Mouse (Mus musculus) erythroblast, adult 5-6 weeks (primary cell): ENCODE data around the gene Tespa1. TPM values are rescaled to one million over a fixed set of nuclear protein-coding genes. Genes with fewer than 3 reads are reported as not detected.
"Not testable (repeated sequence)": the region's sequence is repeated elsewhere in the genome, so short reads cannot be mapped to it uniquely, and the experiment has no call there.

ENCODE experiments used
- ATAC-seq: replicated peaks from 2 replicates; pipeline ENCODE4 v1.8.0; 2016; ENCODE audit warnings: moderate number of reproducible peaks, mild to moderate bottlenecking, moderate TSS enrichment, inconsistent platforms; ENCODE audit not compliant: poor library complexity, low FRiP score, severe bottlenecking
- total RNA-seq, 2 experiments: library from RNA; stranded (forward) in 1 of 2; stranded (reverse) in 1 of 2; fragments of 150-400 nt in 1 of 2; fragments of 200-764, 138-1000 nt in 1 of 2; gene quantifications; 2 replicates each; pipeline versions ENCODE4 v1.2.3 to v1.2.4; 2015 to 2017; ENCODE audit warnings: low replicate concordance in 2 of 2

Tespa1 gene
- total RNA-seq, 2 experiments from 2014 or later = 0.77 to 3.2 TPM

GRCm38 (mm10) chr10:130340050-130340449, 17.4 kb downstream of the Tespa1 start:
- ATAC-seq = not testable (repeated sequence)

- ATAC-seq = no peak; the same call in 1 of the 2 replicates
Observed at GRCm38 (mm10) chr10:130344056-130344455, 21.4 kb downstream of the Tespa1 start.

GRCm38 (mm10) chr10:130363438-130364164, 40.9 kb downstream of the Tespa1 start:
- ATAC-seq = peak; percentile 88

GRCm38 (mm10) chr10:130364766-130365165, 42.1 kb downstream of the Tespa1 start:
- no peak for ATAC-seq

- ATAC-seq = no peak
Observed at GRCm38 (mm10) chr10:130368384-130368783, 45.7 kb downstream of the Tespa1 start.

GRCm38 (mm10) chr10:130370005-130370682, 47.5 kb downstream of the Tespa1 start:
- ATAC-seq = no peak

GRCm38 (mm10) chr10:130371644-130372043, 49.0 kb downstream of the Tespa1 start:
- ATAC-seq = no peak

- peak; percentile 81 for ATAC-seq
Observed at GRCm38 (mm10) chr10:130372491-130373173, 50.0 kb downstream of the Tespa1 start.

- ATAC-seq = peak; percentile 60
Observed at GRCm38 (mm10) chr10:130375145-130375544, 52.5 kb downstream of the Tespa1 start.

GRCm38 (mm10) chr10:130394232-130394631, 71.6 kb downstream of the Tespa1 start, which contains the start of gene Vmn2r84:
Gene Vmn2r84 (minus strand): TSS chr10:130394332.
- no peak for ATAC-seq

- ATAC-seq = not testable (repeated sequence)
Observed at GRCm38 (mm10) chr10:130412167-130412698, 89.6 kb downstream of the Tespa1 start.

Other genes starting within 250 kb of the Tespa1 start
- gene Olfr823, start 207.5 kb upstream of the Tespa1 start, total RNA-seq (2015; ENCODE audit: low replicate concordance) = not detected in 2 replicates
- not detected in 2 replicates for gene Olfr823, start 207.5 kb upstream of the Tespa1 start, total RNA-seq (2017; ENCODE audit: low replicate concordance)
- gene Olfr824, start 192.9 kb upstream of the Tespa1 start, total RNA-seq (2015; ENCODE audit: low replicate concordance) = not detected in 2 replicates
- not detected in 2 replicates for gene Olfr824, start 192.9 kb upstream of the Tespa1 start, total RNA-seq (2017; ENCODE audit: low replicate concordance)
- not detected in 2 replicates for gene Olfr825, start 156.1 kb upstream of the Tespa1 start, total RNA-seq (2015; ENCODE audit: low replicate concordance)
- gene Olfr825, start 156.1 kb upstream of the Tespa1 start, total RNA-seq (2017; ENCODE audit: low replicate concordance) = not detected in 2 replicates
- not detected in 2 replicates for gene Olfr826, start 138.7 kb upstream of the Tespa1 start, total RNA-seq (2015; ENCODE audit: low replicate concordance)
- gene Olfr826, start 138.7 kb upstream of the Tespa1 start, total RNA-seq (2017; ENCODE audit: low replicate concordance) = not detected in 2 replicates
- gene Olfr827, start 108.5 kb upstream of the Tespa1 start, total RNA-seq (2015; ENCODE audit: low replicate concordance) = not detected in 2 replicates
- not detected in 2 replicates for gene Olfr827, start 108.5 kb upstream of the Tespa1 start, total RNA-seq (2017; ENCODE audit: low replicate concordance)
- gene Neurod4, start 42.6 kb upstream of the Tespa1 start, total RNA-seq (2015; ENCODE audit: low replicate concordance) = not detected in 2 replicates
- not detected in 2 replicates for gene Neurod4, start 42.6 kb upstream of the Tespa1 start, total RNA-seq (2017; ENCODE audit: low replicate concordance)
- gene Vmn2r84, start 71.5 kb downstream of the Tespa1 start, total RNA-seq (2015; ENCODE audit: low replicate concordance) = not detected in 2 replicates
- gene Vmn2r84, start 71.5 kb downstream of the Tespa1 start, total RNA-seq (2017; ENCODE audit: low replicate concordance) = 0.17 TPM in 1 of 2 replicates, not detected in the other
- gene Vmn2r85, start 106.8 kb downstream of the Tespa1 start, total RNA-seq (2015; ENCODE audit: low replicate concordance) = not detected in 2 replicates
- gene Vmn2r85, start 106.8 kb downstream of the Tespa1 start, total RNA-seq (2017; ENCODE audit: low replicate concordance) = not detected in 2 replicates
- gene Vmn2r86, start 133.2 kb downstream of the Tespa1 start, total RNA-seq (2015; ENCODE audit: low replicate concordance) = not detected in 2 replicates
- gene Vmn2r86, start 133.2 kb downstream of the Tespa1 start, total RNA-seq (2017; ENCODE audit: low replicate concordance) = not detected in 2 replicates
- not detected in 2 replicates for gene Vmn2r87, start 174.5 kb downstream of the Tespa1 start, total RNA-seq (2015; ENCODE audit: low replicate concordance)
- not detected in 2 replicates for gene Vmn2r87, start 174.5 kb downstream of the Tespa1 start, total RNA-seq (2017; ENCODE audit: low replicate concordance)